Mouse (Mus musculus): ENCODE data around the gene Ccsap. TPM values are rescaled to one million over a fixed set of nuclear protein-coding genes. Genes with fewer than 3 reads are reported as not detected.
A peak's percentile ranks its signal among the peaks of the same experiment; 100 is the strongest.

The Ccsap gene
- polyA plus RNA-seq, 1 experiment from 2014 or later, result 5.1 TPM

DNA sequence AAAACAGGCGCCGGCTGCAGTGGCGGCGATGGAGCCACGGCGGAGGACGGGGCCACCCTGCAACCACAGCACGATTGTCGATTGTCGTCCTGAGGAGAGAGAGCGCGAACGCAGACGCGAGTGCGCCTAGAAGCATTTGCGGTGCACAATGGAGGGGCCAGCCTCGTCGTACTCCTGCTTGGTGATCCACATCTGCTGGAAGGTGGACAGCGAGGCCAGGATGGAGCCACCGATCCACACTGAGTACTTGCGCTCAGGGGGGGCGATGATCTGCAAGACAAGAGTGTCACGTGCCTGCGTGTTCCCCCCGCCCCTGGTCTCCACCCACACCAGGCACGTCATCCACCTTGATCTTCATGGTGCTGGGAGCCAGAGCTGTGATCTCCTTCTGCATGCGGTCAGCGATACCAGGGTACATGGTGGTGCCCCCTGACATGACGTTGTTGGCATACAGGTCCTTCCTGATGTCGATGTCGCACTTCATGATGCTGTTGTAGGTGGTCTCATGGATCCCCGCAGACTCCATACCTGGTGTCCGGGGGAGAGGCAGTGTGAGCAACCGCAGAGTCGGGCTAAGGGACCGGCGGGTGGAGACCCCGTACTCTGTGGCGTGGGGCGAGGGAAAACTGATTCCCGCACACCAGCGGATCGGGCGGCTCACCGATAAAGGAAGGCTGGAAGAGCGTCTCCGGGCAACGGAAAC lies 32.0 kb upstream of the Ccsap start:
- Histone ChIP-seq H3K4me3 (replicated peaks) (peak overlapping the region; percentile 48), H3K4me2 (replicated peaks) (peak overlapping the region; percentile 72), H3K4me1 (replicated peaks) (peaks cover 21% of the 10 kb centered on the region), H3K9ac (replicated peaks) (peak overlapping the region; percentile 69), H3K36me3 (no peaks in the 10 kb centered on the region), H3K27me3 (peaks cover 77% of the 10 kb centered on the region), H3K27ac (peak overlapping the region; percentile 39; the same call in 1 of the 2 replicates), H3K9me3 (no peaks in the 10 kb centered on the region)
- ATAC-seq, result peak; percentile 89
- WGBS, result under 1% methylated on average over 49 of the region's 49 CpGs

DNA sequence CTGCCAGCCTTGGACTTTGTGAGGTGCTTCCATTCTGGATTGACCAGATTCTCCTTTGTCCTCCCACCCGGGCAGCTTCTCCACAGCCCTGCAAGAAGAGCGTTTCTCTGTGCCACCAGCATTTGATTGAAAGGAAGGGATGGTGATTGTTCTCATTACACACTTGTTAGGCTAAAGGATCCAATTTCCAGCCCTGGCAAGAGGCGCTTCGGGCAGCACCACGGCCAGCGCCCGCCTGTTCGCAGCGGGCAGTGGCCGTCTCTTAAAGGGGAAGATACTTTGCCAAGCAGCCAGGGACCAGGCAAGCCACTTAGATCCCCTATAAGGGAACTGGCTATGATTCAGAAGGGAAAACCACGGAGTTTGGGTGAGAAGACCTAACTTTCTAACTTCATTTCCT lies 31.3 kb upstream of the Ccsap start:
- peak overlapping the region; percentile 69 for H3K9ac ChIP-seq (replicated peaks)
- H3K4me2 ChIP-seq (replicated peaks), result peak overlapping the region; percentile 72
- WGBS, result under 1% methylated on average over 11 of the region's 11 CpGs
- peak overlapping the region; percentile 48 for H3K4me3 ChIP-seq (replicated peaks)
- H3K27ac ChIP-seq, result peak overlapping the region; percentile 39; the same call in 1 of the 2 replicates
- H3K4me1 ChIP-seq (replicated peaks), result peaks cover 21% of the 10 kb centered on the region
- 0 out of 2 replicates have a peak, but pooled peaks have one; percentile 41 for ATAC-seq
- no peaks in the 10 kb centered on the region for H3K36me3 ChIP-seq
- peaks cover 79% of the 10 kb centered on the region for H3K27me3 ChIP-seq
- H3K9me3 ChIP-seq, result no peaks in the 10 kb centered on the region

DNA sequence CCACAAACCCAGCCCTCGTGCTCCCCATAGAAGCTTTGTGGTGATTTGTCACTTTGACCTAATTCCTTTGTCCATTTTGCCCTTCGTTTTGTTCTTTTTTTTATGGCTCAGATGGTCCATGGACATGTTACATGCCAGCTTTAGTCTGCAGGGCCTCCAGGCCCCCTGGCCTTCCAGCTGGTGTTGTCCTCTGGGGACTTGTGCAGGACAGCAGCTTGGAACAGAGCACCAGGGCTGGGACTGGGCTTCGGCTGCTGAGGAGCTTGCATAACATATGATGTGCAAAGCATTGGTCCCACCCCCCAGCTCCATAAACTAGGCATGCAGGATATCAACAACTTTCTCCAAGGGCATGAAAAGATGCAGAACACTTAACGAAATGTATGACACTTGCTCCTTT lies 29.8 kb upstream of the Ccsap start:
- Histone ChIP-seq H3K9ac (replicated peaks) (no peak overlapping the region), H3K9me3 (no peaks in the 10 kb centered on the region), H3K36me3 (no peaks in the 10 kb centered on the region), H3K4me3 (replicated peaks) (no peak overlapping the region), H3K27ac (no peak overlapping the region), H3K27me3 (peaks cover 66% of the 10 kb centered on the region), H3K4me1 (replicated peaks) (peaks cover 26% of the 10 kb centered on the region), H3K4me2 (replicated peaks) (no peak overlapping the region)
- no peak for ATAC-seq
- 61% methylated on average over 4 of the region's 4 CpGs for WGBS

DNA sequence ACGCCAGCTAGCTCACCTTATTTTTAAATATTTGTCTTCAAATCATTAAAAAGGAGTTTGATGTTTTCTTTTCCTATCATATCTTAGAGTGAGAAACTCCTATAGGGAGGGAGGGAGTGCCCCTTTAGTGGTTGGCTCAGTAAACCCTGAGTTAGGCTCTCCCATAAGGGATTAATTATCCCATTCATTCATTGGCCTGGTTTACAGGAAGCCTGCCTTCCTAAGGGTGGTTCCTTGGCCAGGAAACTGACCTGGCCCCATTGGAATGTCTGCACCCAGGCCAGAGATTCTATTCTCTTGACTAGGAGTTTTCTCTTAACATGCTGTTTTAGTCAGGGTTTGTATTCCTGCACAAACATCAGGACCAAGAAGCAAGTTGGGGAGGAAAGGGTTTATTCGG lies 27.9 kb upstream of the Ccsap start:
- Histone ChIP-seq H3K36me3 (no peaks in the 10 kb centered on the region), H3K4me3 (replicated peaks) (no peak overlapping the region), H3K9ac (replicated peaks) (no peak overlapping the region), H3K4me2 (replicated peaks) (no peak overlapping the region), H3K27ac (no peak overlapping the region), H3K4me1 (replicated peaks) (peaks cover 35% of the 10 kb centered on the region), H3K9me3 (no peaks in the 10 kb centered on the region), H3K27me3 (peaks cover 48% of the 10 kb centered on the region)
- no peak for ATAC-seq
- WGBS, result 92% methylated on average over 2 of the region's 2 CpGs

DNA sequence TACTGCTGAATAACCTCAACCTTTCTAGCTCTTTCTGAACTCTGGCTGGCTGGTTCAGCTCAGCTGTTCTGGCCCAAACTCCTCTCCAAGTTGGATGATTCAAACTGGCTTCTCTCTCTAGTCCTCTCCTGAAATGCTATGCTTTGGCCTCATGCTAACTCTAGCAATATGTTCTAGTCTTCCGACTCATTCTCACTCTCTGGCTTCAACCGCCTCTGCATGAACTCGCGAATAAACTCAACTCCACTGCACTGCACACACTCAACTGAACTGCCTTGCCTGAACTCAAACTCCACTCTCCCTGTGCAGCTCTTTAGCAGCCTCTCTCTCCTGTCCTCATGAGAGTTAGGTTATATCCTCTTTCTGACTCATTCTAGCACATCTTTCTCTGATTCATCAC lies 27.2 kb upstream of the Ccsap start:
- WGBS, result 95% methylated on average over 4 of the region's 4 CpGs
- no peak for ATAC-seq
- H3K36me3 ChIP-seq, result no peaks in the 10 kb centered on the region
- H3K4me3 ChIP-seq (replicated peaks), result no peak overlapping the region
- no peak overlapping the region for H3K27ac ChIP-seq
- H3K9me3 ChIP-seq, result no peaks in the 10 kb centered on the region
- H3K4me1 ChIP-seq (replicated peaks), result peaks cover 28% of the 10 kb centered on the region
- peaks cover 40% of the 10 kb centered on the region for H3K27me3 ChIP-seq
- no peak overlapping the region for H3K9ac ChIP-seq (replicated peaks)
- H3K4me2 ChIP-seq (replicated peaks), result no peak overlapping the region

DNA sequence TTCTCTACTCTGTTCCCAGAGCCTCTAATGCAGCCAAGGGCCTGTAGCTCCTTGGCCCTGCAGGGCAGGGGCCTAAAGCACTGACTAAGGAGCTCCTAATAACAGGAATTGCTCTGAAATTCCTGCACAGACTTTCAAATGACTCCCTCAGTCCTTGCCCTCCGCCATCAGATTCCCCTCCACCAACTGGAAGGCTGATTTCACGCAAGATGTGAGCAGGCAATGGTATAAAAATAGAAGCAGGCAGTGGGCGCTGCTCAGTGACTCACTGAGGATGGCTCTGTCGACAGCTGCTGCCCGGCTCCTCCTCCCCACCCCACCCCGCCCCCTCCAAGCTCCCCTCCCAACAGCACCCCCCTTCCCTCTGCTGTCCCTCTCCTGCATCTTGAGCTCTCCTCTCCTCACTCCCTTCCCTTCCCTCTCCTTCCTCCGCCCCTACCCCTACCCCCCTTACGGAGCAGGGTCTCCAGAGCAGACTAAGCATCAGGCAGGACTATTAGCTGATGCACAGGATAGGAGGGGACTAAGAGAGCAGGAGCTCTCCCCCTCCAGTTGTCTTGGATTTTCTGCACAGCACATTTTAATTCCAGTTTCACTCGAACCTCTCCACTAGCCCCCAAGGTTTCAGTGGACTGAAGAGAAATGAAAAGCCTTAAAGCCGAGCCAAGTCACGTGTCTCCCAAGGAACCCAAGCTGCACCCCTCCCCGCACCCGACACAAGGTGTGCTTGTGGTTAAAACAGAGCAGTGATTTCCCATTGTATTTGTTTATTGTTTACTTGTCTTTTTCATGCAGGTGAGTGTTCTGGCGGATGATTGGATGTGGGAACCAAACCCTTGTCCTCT lies 24.9 kb upstream of the Ccsap start:
- Histone ChIP-seq H3K27me3 (peaks cover 20% of the 10 kb centered on the region), H3K4me1 (replicated peaks) (peaks cover 14% of the 10 kb centered on the region), H3K9me3 (no peaks in the 10 kb centered on the region), H3K9ac (replicated peaks) (0 out of 2 replicates have a peak overlapping the region, but pooled peaks have one; percentile 7), H3K36me3 (no peaks in the 10 kb centered on the region), H3K4me2 (replicated peaks) (peak overlapping the region; percentile 25), H3K4me3 (replicated peaks) (no peak overlapping the region), H3K27ac (peak overlapping the region; percentile 52)
- WGBS, result 6% methylated on average over 14 of the region's 14 CpGs
- peak; percentile 91 for ATAC-seq

DNA sequence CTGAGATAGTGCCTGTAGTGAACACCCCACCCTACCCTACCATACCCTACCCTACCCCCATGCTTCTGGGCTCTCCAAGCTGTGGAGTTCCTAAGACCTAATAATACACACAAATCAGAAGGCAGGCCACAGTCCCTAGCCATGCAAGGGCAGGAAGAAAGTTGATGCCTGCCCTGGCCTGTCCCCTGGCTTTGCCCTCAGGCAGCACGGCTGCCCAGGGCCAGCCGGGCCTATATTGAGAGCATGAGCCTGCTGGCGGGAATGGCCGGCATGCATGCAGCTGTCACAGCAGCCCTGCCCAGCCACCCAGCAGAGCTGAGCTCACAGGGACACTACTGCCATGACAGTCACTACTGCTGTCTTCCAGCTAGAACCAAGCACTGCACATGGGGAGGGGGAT lies 23.1 kb upstream of the Ccsap start:
- Histone ChIP-seq H3K4me1 (replicated peaks) (peaks cover 14% of the 10 kb centered on the region), H3K36me3 (no peaks in the 10 kb centered on the region), H3K27ac (no peak overlapping the region), H3K9me3 (no peaks in the 10 kb centered on the region), H3K9ac (replicated peaks) (no peak overlapping the region), H3K27me3 (peaks cover 8% of the 10 kb centered on the region; the same call in 1 of the 2 replicates), H3K4me3 (replicated peaks) (no peak overlapping the region), H3K4me2 (replicated peaks) (no peak overlapping the region)
- no peak for ATAC-seq
- 73% methylated on average over 4 of the region's 4 CpGs for WGBS

DNA sequence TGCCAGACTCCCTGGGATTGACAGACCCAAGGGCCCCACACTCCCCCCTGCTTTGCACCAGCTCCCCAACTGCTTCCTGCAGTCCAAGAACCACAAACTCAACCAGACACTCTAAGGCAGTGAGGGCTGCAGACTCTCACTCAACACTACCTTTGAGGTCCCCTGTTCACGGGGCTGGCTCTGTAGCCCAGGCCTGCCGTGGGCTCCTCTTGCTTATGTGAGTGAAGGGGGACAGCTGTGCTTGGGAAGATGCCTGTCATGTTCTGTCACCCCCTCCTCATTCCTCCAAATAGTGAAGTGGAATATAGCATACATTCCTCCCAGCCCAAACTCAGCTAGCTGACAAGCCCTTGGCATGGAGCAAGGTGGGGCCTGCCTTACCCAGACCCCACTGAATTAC lies 22.4 kb upstream of the Ccsap start:
- Histone ChIP-seq H3K27me3 (peaks cover 8% of the 10 kb centered on the region; the same call in 1 of the 2 replicates), H3K9me3 (no peaks in the 10 kb centered on the region), H3K9ac (replicated peaks) (no peak overlapping the region), H3K4me1 (replicated peaks) (peaks cover 14% of the 10 kb centered on the region), H3K4me3 (replicated peaks) (no peak overlapping the region), H3K36me3 (no peaks in the 10 kb centered on the region), H3K4me2 (replicated peaks) (no peak overlapping the region), H3K27ac (no peak overlapping the region)
- ATAC-seq, result no peak
- WGBS, result 76% methylated on average over 2 of the region's 2 CpGs

DNA sequence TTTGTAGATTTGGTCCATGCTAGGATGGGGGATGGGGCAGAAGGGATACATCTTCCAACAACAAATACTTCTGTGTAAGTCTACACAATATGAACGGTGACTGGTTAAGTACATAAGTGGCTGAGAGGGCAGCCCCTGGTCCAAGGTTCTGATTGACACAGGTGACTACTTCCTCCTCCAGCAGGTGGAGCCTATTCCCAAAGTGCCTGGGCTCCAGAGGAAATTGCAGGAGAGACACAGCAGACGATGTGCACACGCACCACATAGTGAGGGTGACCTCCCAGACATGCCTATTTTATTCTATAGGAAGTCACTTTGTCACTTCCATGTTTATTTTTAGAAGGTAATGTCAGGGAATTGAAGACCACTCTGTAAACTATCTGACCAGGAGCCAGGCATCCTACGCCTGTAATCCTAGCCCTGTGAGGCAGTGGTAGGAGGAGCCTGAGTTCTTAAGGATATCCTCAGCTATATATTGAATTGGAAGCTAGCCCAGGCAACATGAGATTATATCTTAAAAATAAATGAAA lies 20.9 kb upstream of the Ccsap start:
- Histone ChIP-seq H3K36me3 (no peaks in the 10 kb centered on the region), H3K4me2 (replicated peaks) (no peak overlapping the region), H3K27me3 (peaks cover 2% of the 10 kb centered on the region; the same call in 1 of the 2 replicates), H3K9me3 (no peaks in the 10 kb centered on the region), H3K9ac (replicated peaks) (no peak overlapping the region), H3K4me1 (replicated peaks) (peaks cover 14% of the 10 kb centered on the region), H3K27ac (no peak overlapping the region), H3K4me3 (replicated peaks) (no peak overlapping the region)
- no peak for ATAC-seq
- 64% methylated on average over 4 of the region's 4 CpGs for WGBS

DNA sequence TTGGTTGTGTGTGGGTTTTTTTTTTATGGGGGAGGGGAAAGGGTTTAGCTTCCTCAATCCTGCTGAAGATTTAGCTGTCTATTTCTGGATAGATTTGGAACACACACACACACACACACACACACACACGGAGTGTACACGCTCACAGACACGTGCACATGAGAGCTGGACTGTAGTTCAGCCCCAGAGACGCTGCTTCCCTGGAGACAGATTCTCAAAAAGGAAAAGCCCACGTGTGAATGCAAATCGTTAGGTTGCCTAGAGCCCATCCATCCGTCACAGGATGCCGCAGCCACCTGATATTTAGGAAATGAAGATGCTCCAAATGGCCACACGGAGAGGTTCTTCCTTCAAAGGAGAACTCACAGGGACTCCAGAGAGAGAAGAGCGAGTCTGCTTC lies 20.3 kb upstream of the Ccsap start:
- WGBS, result 68% methylated on average over 10 of the region's 10 CpGs

DNA sequence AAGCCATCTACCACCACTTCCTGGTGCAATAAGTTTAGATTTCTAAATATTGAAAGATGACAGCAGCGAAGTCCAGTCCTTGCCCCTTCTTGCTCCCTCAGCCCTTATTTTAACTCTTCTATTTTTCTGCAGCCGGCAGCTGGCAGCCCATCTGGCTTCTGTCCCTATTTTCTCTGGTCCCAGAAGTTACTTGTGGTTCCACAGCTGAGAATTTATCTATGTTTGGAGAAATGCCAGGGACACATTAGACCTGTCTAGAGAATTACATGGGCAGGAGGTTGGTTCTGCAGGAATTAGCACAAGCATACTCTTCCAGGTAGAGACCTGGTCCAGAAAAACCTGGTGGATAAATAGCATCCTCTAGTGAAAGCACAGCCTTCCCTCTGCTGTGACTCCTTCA lies 17.9 kb upstream of the Ccsap start:
- Histone ChIP-seq H3K4me2 (replicated peaks) (no peak overlapping the region), H3K36me3 (no peaks in the 10 kb centered on the region), H3K4me1 (replicated peaks) (no peaks in the 10 kb centered on the region), H3K4me3 (replicated peaks) (no peak overlapping the region), H3K9ac (replicated peaks) (no peak overlapping the region), H3K9me3 (no peaks in the 10 kb centered on the region), H3K27me3 (0 out of 2 replicates have a peak, but pooled peaks cover 2% of the 10 kb centered on the region), H3K27ac (no peak overlapping the region)
- 86% methylated on average over 2 of the region's 2 CpGs for WGBS
- ATAC-seq, result no peak

More for the DNA sequence above, 20.3 kb upstream of the Ccsap start:
- no peak overlapping the region for H3K4me2 ChIP-seq (replicated peaks)
- H3K36me3 ChIP-seq, result no peaks in the 10 kb centered on the region
- no peaks in the 10 kb centered on the region for H3K9me3 ChIP-seq
- peaks cover 2% of the 10 kb centered on the region; the same call in 1 of the 2 replicates for H3K27me3 ChIP-seq
- no peak overlapping the region for H3K27ac ChIP-seq
- no peak for ATAC-seq
- peaks cover 14% of the 10 kb centered on the region for H3K4me1 ChIP-seq (replicated peaks)
- H3K4me3 ChIP-seq (replicated peaks), result no peak overlapping the region
- no peak overlapping the region for H3K9ac ChIP-seq (replicated peaks)

DNA sequence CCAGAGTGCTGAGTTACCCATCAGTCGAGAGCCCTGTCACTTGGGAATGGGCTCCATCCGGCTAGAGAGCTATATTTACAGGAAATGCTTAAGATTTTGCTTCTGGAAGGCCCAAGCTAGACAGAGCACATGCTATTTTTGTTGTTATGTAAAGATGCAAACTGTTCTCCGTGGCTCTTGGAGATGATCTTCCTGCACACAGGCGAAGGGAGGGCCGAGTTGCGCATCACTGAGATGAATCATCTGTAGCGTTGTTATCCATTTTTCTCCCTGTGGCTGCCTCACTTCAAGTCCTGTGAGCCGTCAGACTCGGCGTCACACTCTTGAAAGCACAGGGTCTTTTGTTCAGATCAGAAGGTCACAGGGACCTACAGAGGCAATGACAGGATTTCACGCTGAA lies 14.3 kb upstream of the Ccsap start:
- H3K36me3 ChIP-seq, result no peaks in the 10 kb centered on the region
- 76% methylated on average over 11 of the region's 11 CpGs for WGBS

More for the DNA sequence above, 14.3 kb upstream of the Ccsap start:
- Histone ChIP-seq H3K4me1 (replicated peaks) (no peaks in the 10 kb centered on the region), H3K27me3 (no peaks in the 10 kb centered on the region), H3K9ac (replicated peaks) (no peak overlapping the region), H3K4me2 (replicated peaks) (no peak overlapping the region), H3K27ac (no peak overlapping the region), H3K4me3 (replicated peaks) (no peak overlapping the region), H3K9me3 (no peaks in the 10 kb centered on the region)
- ATAC-seq, result no peak

Data from midbrain, embryonic 13.5 days (tissue).